Mouse (Mus musculus) kidney, postnatal 0 days (tissue): ENCODE results near the gene Gss. TPM values are rescaled to one million over a fixed set of nuclear protein-coding genes. Genes with fewer than 3 reads are reported as not detected.

Experiments used
- ATAC-seq: fragments of 200-750 bp; cut with Nextera tagmentation; replicated peaks from 2 replicates; pipeline ENCODE4 v1.8.0; 2017; ENCODE audit warnings: low read depth, moderate number of reproducible peaks, moderate TSS enrichment, moderate library complexity; ENCODE audit not compliant: low FRiP score
- DNase-seq: peaks from one replicate; pipeline ENCODE4 v3.0.0-alpha.2; 2016; ENCODE audit warnings: low spot score
- H3K27ac ChIP-seq: fragments of 300-500 bp; sonication (generic); 2 replicates; pipeline ENCODE4 v1.5.1; 2014; ENCODE audit warnings: mild to moderate bottlenecking
- H3K27me3 ChIP-seq: fragments of 300-500 bp; sonication (generic); 2 replicates; pipeline ENCODE4 v1.6.1; 2014; ENCODE audit warnings: low read length, mixed read lengths; ENCODE audit not compliant: insufficient read depth
- H3K36me3 ChIP-seq: fragments of 300-500 bp; sonication (generic); 2 replicates; pipeline ENCODE4 v1.6.1; 2014; ENCODE audit warnings: low read length, mixed read lengths; ENCODE audit not compliant: insufficient read depth
- H3K4me1 ChIP-seq: fragments of 300-500 bp; sonication (generic); replicated peaks from 2 replicates; pipeline ENCODE4 v1.6.1; 2014; ENCODE audit warnings: antibody characterized with exemption, low read length, mixed read lengths; ENCODE audit not compliant: insufficient read depth
- H3K4me2 ChIP-seq: fragments of 300-500 bp; sonication (generic); 2 replicates; pipeline ENCODE4 v1.6.1; 2014; ENCODE audit warnings: mild to moderate bottlenecking, low read length, moderate library complexity, mixed read lengths
- H3K4me3 ChIP-seq: fragments of 300-500 bp; sonication (generic); replicated peaks from 2 replicates; pipeline ENCODE4 v1.5.1; 2014; ENCODE audit warnings: low read depth, low read length
- H3K9ac ChIP-seq: fragments of 300-500 bp; sonication (generic); 2 replicates; pipeline ENCODE4 v1.6.1; 2014; ENCODE audit warnings: low read depth, low read length
- H3K9me3 ChIP-seq: fragments of 300-500 bp; sonication (generic); replicated peaks from 2 replicates; pipeline ENCODE4 v1.6.1; 2016; ENCODE audit warnings: low read length, inconsistent platforms, mixed read lengths
- CTCF ChIP-seq: IDR thresholded peaks from 2 replicates; pipeline ENCODE4 v1.5.1; 2016; ENCODE audit warnings: antibody characterized with exemption, low read depth, mild to moderate bottlenecking, moderate library complexity
- WGBS: fragments of 180-500 bp; shearing (Covaris S2); extraction: QIAGEN DNeasy Blood & Tissue Kit; methylation state at CpG from one replicate; pipeline ENCODE4 v1.1.7; 2014; 5-methylcytosine and 5-hydroxymethylcytosine counted together
- polyA plus RNA-seq: library from polyadenylated mRNA; unstranded; fragments of >200 nt; fragmentation: Nextera tagmentation; extraction: Ambion mirVana; gene quantifications from 2 replicates; pipeline ENCODE4 v1.2.1, GENCODE M21; 2015

Gss gene
- polyA plus RNA-seq, 1 experiment from 2014 or later = 114 TPM

DNA sequence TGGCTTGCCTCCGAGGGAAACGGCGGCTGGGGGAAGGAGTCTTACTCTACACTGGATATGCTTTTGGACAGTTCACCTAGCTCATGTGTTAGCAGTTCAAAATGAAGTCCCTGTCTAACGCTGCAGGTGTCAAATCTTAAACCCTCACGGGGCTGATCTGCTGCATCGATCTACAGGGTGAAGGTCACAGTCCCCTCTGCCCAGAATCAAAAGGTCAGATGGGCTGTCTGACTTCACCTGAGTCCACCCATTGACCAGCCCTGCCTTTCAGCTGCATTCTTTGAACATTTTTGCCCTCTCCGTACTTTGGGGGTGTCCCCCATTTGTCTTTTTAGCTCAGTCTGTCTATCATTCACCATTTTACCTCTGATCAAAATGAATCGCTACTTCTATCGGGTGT is 7.5 kb downstream of the Gss start:
- DNase-seq (no peak), ATAC-seq (no peak)
- H3K27me3 ChIP-seq = no peaks in the 10 kb centered on the region
- H3K9me3 ChIP-seq = no peaks in the 10 kb centered on the region
- H3K27ac ChIP-seq = peak overlapping the region; percentile 50; the same call in 1 of the 2 replicates
- no peak for TF ChIP-seq CTCF
- H3K9ac ChIP-seq = no peak overlapping the region
- no peak overlapping the region for H3K4me3 ChIP-seq
- H3K36me3 ChIP-seq = no peaks in the 10 kb centered on the region
- 83% methylated on average over 9 of the region's 9 CpGs for WGBS
- H3K4me1 ChIP-seq = no peaks in the 10 kb centered on the region
- H3K4me2 ChIP-seq = no peak overlapping the region

DNA sequence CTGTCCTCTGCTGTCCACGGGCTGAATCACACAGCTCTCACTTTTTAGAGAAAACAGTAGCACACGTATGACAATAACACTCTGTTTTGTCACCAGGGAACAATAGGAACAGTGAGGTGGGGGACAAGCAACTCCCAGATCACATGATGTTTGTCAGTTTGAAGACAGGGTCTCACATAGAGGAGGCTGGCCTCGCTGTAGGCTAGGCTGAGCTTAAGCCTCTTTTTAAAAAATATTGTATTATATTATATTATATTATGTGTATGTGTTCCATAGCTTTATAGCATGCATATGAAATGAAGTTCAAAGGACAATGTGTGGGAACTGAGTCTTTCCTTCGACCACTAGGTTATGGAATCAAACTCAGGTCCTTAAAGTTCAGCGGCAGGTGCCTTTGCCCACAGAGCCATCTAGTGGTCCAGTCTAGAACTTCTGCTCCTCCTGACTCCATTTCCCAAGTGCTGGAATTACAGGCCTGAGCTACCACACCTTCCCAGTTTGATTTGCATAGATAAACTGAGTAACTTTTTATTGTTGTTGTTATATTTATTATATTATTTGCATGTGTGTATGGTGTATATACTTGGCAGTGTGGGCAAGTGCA is 8.6 kb downstream of the Gss start:
- no peaks in the 10 kb centered on the region for H3K9me3 ChIP-seq
- 50% methylated on average over 5 of the region's 5 CpGs for WGBS
- no peak overlapping the region for H3K4me3 ChIP-seq
- no peak overlapping the region for H3K27ac ChIP-seq
- TF ChIP-seq CTCF = peak; percentile 96
- H3K4me1 ChIP-seq = no peaks in the 10 kb centered on the region
- no peaks in the 10 kb centered on the region for H3K36me3 ChIP-seq
- H3K27me3 ChIP-seq = no peaks in the 10 kb centered on the region
- no peak; the same call in 1 of the 2 replicates for ATAC-seq
- no peak overlapping the region for H3K4me2 ChIP-seq
- no peak overlapping the region for H3K9ac ChIP-seq
- DNase-seq = peak; percentile 85

DNA sequence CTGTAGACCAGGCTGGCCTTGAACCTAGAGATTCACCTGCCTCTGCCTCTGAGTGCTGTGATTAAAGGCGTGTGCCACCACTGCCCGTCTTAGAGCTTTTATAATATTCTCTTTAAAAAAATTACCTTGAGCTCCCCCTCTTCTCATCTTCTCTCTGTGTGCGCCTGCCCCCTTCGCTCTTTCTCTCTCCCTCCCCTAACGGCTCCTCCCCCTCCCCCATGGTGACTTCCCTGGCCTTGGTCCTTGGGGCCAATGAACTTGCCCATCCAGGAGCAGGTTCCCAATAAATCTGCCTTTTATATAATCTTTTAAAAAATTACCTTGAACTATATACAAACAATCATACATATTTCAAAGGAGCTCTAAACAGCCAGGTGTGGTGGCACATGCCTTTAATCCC is 9.6 kb downstream of the Gss start:
- Histone ChIP-seq H3K4me3 (no peak overlapping the region), H3K36me3 (no peaks in the 10 kb centered on the region), H3K9ac (no peak overlapping the region), H3K27ac (no peak overlapping the region), H3K4me2 (no peak overlapping the region), H3K4me1 (no peaks in the 10 kb centered on the region), H3K27me3 (no peaks in the 10 kb centered on the region), H3K9me3 (no peaks in the 10 kb centered on the region)
- WGBS = 87% methylated on average over 5 of the region's 5 CpGs
- no peak for TF ChIP-seq CTCF
- ATAC-seq (no peak), DNase-seq (no peak)

DNA sequence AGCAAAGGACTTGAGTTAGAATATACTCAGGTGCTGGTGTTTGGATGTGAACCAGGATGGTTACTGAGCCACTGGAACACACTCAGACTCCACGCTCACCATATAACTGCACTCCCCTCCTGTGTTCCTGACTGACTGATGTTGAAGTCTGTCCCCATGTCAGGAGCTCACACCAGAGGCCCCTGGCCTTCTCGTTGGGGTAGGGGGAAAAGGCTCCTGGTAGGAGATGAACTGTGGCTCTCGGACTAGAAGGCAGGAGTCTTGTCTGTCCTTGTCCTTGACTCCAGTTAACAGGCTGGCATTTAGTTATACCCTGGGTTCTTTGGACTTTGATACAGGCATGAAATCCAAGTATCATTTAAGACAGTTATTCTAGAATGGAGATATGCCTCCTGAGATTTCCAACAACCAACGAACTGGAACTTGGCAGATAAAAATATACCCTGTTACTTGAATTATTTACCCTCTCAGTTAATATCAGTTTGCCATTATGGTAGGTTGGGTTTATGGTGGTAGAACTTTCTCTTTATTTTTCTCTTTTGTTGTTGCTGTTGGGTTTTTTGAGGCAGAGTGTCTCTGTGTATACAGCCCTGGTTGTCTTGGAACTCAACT is 10.1 kb downstream of the Gss start:
- no peak overlapping the region for H3K27ac ChIP-seq
- no peak overlapping the region for H3K4me3 ChIP-seq
- no peak overlapping the region for H3K4me2 ChIP-seq
- TF ChIP-seq CTCF = no peak
- DNase-seq = peak; percentile 4
- no peaks in the 10 kb centered on the region for H3K27me3 ChIP-seq
- ATAC-seq = no peak
- H3K36me3 ChIP-seq = no peaks in the 10 kb centered on the region; the same call in 1 of the 2 replicates
- H3K9me3 ChIP-seq = no peaks in the 10 kb centered on the region
- H3K4me1 ChIP-seq = no peaks in the 10 kb centered on the region
- no peak overlapping the region for H3K9ac ChIP-seq
- 72% methylated on average over 4 of the region's 4 CpGs for WGBS

DNA sequence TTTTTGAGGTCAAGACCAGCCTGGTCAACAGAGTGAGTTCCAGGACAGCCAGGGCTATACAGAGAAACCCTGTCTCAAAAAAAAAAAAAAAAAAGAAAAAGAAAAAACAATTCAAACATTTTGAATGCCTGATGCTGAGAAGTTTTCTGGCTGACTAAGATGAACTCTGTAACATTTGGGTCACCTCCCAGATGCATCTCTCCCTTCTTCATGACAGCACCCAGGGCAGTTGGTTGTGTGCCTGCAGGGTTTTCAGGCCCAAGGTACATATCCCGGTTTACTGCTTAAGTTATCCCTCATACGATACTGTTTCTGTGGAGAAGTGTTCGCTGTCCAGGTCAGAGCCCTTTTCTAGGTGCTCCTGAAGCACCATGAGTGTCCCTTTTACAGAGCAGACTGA is 12.3 kb downstream of the Gss start:
- Histone ChIP-seq H3K27me3 (no peaks in the 10 kb centered on the region), H3K4me3 (no peak overlapping the region), H3K9me3 (no peaks in the 10 kb centered on the region), H3K27ac (no peak overlapping the region), H3K9ac (no peak overlapping the region), H3K36me3 (peaks cover 8% of the 10 kb centered on the region; the same call in 1 of the 2 replicates), H3K4me2 (no peak overlapping the region), H3K4me1 (no peaks in the 10 kb centered on the region)
- DNase-seq = no peak
- 95% methylated on average over 3 of the region's 3 CpGs for WGBS
- no peak for TF ChIP-seq CTCF
- no peak for ATAC-seq

DNA sequence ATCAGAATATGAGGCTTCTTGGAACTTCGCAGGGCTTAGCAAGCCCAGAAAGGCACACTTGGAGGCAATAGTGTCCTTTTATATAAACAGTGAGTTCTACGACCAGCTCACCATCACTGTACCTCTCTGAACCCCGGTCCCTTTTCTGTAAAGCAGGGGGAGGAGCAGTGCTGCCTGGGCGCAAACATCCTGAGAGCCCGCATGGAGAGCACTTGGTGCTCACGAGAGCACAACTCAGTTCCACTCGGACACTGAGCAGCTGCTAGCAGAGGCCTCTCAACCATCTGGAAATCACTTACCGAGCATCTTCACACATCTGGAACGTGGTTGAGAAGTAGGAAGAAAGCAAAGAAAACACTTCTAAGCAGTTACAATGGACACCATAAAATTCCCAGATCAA is 16.0 kb downstream of the Gss start:
- H3K36me3 ChIP-seq = peaks cover 8% of the 10 kb centered on the region; the same call in 1 of the 2 replicates
- H3K4me3 ChIP-seq = no peak overlapping the region
- TF ChIP-seq CTCF = no peak
- no peaks in the 10 kb centered on the region for H3K4me1 ChIP-seq
- DNase-seq = no peak
- H3K9ac ChIP-seq = no peak overlapping the region
- ATAC-seq = no peak
- no peaks in the 10 kb centered on the region for H3K27me3 ChIP-seq
- H3K4me2 ChIP-seq = no peak overlapping the region
- WGBS = 76% methylated on average over 9 of the region's 9 CpGs
- no peaks in the 10 kb centered on the region for H3K9me3 ChIP-seq
- no peak overlapping the region for H3K27ac ChIP-seq
